Mouse (Mus musculus) C2C12 (cell line): ENCODE measurements around the gene Uvrag.

Experiments used
- CEBPB ChIP-seq: IDR thresholded peaks from one replicate; pipeline ENCODE4 v1.6.1; 2011; ENCODE audit warnings: low read depth, mild to moderate bottlenecking, control low read depth, moderate library complexity
- CTCF ChIP-seq: IDR thresholded peaks from one replicate; pipeline ENCODE4 v1.5.1; 2011; ENCODE audit not compliant: control insufficient read depth, insufficient read depth, insufficient read length
- MYOG ChIP-seq: IDR thresholded peaks from one replicate; pipeline ENCODE4 v1.6.1; 2011; ENCODE audit not compliant: control insufficient read depth, insufficient read length; ENCODE audit errors: extremely low read depth
- USF1 ChIP-seq: IDR thresholded peaks from one replicate; pipeline ENCODE4 v1.6.1; 2011; ENCODE audit warnings: low read depth, mild to moderate bottlenecking, control low read depth, moderate library complexity

GRCm38 (mm10) chr7:98897323-98897722, 243.6 kb downstream of the Uvrag start:
- TF ChIP-seq CTCF (no peak), USF1 (no peak), CEBPB (no peak), MYOG (no peak)
